Mouse (Mus musculus) kidney, adult 9 months (tissue): Measurements from ENCODE around the gene Tspan31.

Experiments
- DNase-seq: peaks from one replicate; pipeline ENCODE4 v3.0.0; 2022

Gene Tspan31

DNA sequence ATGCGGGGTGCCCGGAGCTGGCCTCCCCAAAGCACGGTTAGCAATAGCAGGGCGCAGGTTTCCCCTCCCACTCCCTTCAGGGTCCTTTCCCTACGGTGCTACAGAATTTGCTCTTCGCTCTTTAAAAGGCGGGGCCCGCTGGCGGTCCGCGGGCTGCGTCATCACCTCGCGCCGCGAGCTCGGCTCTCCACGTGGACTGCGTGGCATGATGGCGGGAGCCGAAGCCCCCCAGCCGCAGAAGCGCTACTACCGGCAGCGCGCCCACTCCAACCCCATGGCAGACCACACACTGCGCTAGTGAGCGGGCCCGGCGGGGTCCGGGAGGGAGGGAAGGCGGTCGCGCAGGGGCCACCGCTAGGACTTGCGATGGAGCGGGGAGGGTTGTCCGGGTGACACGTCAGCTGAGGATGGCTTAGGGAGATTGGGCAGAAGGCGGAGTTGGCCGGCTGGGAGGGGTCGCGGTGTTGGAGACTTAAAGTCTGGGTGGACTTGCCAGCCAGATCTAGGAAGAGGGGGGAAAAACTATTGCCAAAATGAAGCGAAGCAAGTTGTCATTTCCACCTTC lies 28.2 kb downstream of the Tspan31 start:
- DNase-seq, result peak; percentile 91

DNA sequence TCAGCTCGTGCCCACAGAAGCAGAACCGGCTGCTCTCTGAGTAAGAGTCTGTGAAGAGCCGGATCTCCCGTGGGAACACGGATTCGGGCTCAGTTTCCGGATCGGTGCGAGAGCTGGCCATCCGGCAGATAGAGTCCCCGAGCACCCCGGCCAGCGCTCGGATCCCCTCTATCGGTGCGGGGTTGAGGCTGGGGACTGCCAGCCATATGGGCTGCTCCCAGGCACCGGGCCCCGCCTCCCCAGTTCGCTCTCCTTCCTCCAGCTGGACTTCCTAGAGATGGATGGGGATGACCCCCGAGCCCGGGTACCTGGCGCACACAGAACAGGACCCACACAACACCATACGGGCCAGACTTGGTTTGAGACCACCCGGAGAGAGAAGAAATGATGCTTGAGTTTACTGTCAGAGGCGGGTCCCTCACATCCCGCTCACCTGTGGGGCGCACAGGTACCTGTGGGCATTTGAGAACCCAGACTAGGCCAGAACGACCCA lies 28.7 kb downstream of the Tspan31 start, which contains the start of the genes Mettl1 and Eef1akmt3:
TSS of gene Mettl1 (plus strand) at position 141 of the 493 bp plus-strand sequence.
TSS of gene Eef1akmt3 (minus strand) at position 240 of the 493 bp plus-strand sequence.
- DNase-seq, result peak; percentile 57

DNA sequence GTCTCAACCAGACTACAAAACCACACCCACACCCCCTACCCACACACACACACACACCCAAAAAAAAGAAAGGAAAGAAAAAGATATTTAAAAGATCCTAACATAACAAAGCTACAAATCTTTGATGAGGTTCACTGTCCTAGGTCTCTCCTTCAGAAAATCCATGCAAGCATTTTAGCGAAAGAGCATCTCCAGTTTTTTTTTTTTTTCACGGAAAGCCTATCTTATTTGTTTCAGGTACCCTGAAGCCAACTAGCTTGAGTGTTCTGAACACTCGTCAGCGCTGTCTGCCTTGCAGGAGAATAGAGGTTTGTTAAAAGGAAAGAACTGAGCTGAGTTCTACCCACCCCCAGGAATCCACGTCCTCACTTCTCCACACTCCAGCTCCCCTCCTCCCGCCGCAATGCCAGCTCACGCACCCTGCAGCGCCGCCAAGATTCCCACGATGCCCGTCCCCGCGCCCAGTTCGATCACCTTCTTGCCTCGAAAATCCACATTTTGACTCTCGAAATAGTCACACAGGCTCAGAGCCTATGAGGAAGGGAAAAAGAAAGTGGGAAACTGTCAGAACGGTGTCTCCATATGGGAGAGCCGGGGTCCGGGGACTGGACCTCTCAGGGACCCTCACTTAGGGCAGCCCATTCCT lies 29.4 kb downstream of the Tspan31 start:
- no peak for DNase-seq

DNA sequence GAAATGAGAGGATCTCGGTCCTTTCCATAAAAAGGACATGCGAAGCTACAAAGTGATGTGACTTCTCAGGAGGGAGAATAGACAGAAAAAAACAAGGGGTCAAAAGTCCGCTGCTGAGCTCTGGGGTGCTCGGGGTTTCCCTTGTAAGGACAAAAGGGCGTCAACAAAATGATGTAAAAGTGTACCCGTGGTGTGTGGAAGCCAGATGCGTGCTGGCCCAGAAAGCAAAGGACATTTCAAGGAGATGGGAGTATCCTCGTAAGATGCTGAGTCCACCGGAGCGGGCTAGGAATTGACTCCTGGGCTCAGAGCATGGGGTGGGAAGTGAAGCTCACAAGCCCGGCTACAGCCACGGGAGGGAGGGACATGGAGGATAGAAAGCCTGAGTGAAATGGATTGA lies 32.4 kb downstream of the Tspan31 start:
- peak; percentile 81 for DNase-seq

DNA sequence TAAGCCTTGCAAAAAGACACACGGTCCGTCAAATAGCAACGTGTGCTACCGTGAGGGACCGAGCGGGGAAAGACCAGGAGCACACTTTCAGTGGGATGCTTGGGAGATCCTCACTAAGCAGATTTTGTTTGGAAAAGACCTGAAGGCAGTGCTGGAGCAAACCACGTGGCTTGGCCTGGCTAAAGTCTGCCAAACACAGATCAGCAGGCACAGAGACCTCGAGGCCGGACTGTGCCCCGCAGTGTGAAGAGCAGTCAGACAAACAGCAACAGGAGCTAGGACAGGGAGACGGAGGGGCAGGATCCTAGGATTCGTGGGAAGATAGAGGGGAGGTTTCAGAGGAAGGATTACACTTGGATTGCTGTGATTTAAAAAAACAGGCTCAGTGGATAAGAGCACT lies 33.8 kb downstream of the Tspan31 start:
- peak; percentile 91 for DNase-seq

DNA sequence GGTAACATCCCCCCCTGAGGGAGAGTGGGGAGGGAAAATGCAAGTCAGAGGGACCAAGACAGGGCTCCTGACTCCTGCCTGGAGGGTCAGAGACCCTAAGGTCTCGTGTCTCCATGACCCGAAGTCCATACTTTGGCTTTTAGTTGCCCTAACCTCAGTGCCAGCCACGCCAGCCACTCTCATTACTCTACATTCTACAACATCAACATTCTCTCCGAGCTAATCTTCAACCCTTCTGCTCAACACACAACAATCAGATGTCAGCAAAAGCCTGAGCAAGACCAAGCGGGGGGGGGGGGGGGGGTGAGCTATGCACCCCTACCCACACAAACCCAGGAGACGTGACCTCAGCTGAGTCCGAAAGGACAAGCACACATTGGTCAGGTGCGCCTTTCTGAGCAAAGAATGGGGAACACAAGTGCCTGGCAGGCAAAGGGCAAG lies 36.7 kb downstream of the Tspan31 start:
- DNase-seq, result peak; percentile 90

DNA sequence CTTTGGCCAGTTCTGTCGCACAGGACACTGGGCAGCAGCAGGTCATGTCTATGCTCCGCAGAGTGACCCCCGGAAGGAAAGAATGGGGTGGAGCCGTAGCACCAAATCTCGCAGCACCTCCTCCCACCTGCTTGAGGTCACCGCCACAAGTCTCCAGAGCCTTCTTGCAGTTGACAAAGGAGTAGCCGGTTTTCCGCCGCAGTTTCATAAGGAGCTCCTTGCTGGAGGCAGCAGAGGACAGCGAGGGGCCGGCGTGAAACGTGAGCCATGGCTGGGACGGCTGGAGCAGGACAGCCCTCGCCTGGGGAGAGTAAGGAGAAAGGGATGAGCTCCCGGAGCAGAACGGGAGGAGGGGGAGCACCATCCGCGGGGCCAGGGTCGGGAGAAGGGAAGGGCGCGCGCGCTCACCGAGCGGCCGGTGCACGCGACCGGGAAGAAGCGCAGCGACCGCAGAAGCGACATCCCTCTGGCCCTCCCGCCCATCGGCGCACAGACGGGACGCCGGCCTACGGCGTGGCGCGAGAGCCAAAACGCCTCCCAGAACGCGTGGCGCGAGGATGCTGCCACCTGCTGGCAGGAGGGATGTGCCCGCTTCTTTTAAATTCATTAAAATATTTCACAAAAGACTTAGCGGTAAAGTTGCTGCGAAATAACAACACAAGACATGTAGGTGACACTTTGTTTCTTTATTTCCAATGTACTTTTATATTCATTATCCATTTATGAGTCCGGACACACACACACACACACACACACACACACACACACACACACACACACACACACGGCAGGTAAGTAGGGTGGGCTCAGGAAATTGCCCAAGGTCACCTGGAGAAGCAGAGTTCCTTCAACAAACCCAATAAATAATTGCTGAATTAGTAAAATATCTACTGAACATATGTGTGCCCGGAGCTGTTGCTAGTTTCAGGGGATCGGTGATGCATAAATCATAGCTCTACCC lies 39.4 kb downstream of the Tspan31 start, which contains the start of gene Tsfm:
TSS of gene Tsfm (minus strand) at position 505 of the 961 bp plus-strand sequence.
- peak; percentile 91 for DNase-seq

DNA sequence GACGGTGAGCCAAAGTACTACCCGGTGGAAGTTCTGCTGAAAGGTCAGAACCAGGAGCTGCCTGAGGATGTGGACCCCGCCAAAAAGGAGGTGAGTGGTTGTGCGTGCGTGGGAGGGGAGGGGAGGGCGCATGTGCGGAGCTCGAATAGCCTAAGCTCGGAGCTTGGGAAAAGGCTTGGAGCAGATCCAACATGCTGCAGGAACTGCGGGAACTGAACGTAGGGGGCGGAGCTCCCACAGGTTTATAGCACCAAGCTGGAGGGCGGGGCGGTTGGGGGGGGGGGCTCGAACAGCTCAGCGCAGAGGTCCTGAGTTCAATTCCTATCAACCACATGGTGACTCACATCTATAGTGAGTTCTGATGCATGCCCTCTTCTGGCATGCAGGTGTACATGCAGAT lies 51.6 kb downstream of the Tspan31 start:
- no peak for DNase-seq
